Mouse (Mus musculus) hindbrain, embryonic 14.5 days (tissue): Measurements from ENCODE around the gene Olfr1418. TPM values are rescaled to one million over a fixed set of nuclear protein-coding genes. Genes with fewer than 3 reads are reported as not detected.

ENCODE experiments used
- polyA plus RNA-seq: library from polyadenylated mRNA; unstranded; fragments of >200 nt; fragmentation: Nextera tagmentation; extraction: Ambion mirVana; gene quantifications from 2 replicates; pipeline ENCODE4 v1.2.1, GENCODE M21; 2014

Gene Olfr1418
- polyA plus RNA-seq, 1 experiment from 2014 or later = not detected

Other genes with a start within 250 kb of the Olfr1418 start
- gene Ms4a2, start 237.3 kb downstream of the Olfr1418 start, polyA plus RNA-seq = 0.16 TPM in 1 of 2 replicates, not detected in the other
- gene Ms4a3, start 220.2 kb downstream of the Olfr1418 start, polyA plus RNA-seq = not detected in 2 replicates
- gene Oosp2, start 200.5 kb downstream of the Olfr1418 start, polyA plus RNA-seq = not detected in 2 replicates
- gene Oosp1, start 169.9 kb downstream of the Olfr1418 start, polyA plus RNA-seq = not detected in 2 replicates
- not detected in 2 replicates for gene Oosp3, start 164.0 kb downstream of the Olfr1418 start, polyA plus RNA-seq
- not detected in 2 replicates for gene Gif, start 113.5 kb downstream of the Olfr1418 start, polyA plus RNA-seq
- 50.8 and 53.1 TPM in 2 replicates for gene Mrpl16, start 90.7 kb downstream of the Olfr1418 start, polyA plus RNA-seq
- gene Stx3, start 41.7 kb downstream of the Olfr1418 start, polyA plus RNA-seq = 20.3 and 20.6 TPM in 2 replicates
- 0.08 TPM in 1 of 2 replicates, not detected in the other for gene Olfr1417, start 21.8 kb downstream of the Olfr1418 start, polyA plus RNA-seq
- gene Olfr1419, start 14.0 kb upstream of the Olfr1418 start, polyA plus RNA-seq = not detected in 2 replicates
- 0.07 TPM in 1 of 2 replicates, not detected in the other for gene Olfr1420, start 25.5 kb upstream of the Olfr1418 start, polyA plus RNA-seq
- gene Patl1, start 51.3 kb upstream of the Olfr1418 start, polyA plus RNA-seq = 19.3 and 20.0 TPM in 2 replicates
- 6.6 and 6.9 TPM in 2 replicates for gene Osbp, start 104.9 kb upstream of the Olfr1418 start, polyA plus RNA-seq
- gene Olfr1423, start 180.3 kb upstream of the Olfr1418 start, polyA plus RNA-seq = not detected in 2 replicates
- gene Olfr1424, start 201.6 kb upstream of the Olfr1418 start, polyA plus RNA-seq = not detected in 2 replicates
- gene Olfr1425, start 216.7 kb upstream of the Olfr1418 start, polyA plus RNA-seq = not detected in 2 replicates
- gene Olfr1426, start 230.9 kb upstream of the Olfr1418 start, polyA plus RNA-seq = not detected in 2 replicates
- gene Olfr1427, start 242.3 kb upstream of the Olfr1418 start, polyA plus RNA-seq = not detected in 2 replicates